Mouse (Mus musculus) stomach, embryonic 14.5 days (tissue): Measurements from ENCODE around the gene Jpt1. TPM values are rescaled to one million over a fixed set of nuclear protein-coding genes. Genes with fewer than 3 reads are reported as not detected.
A peak's percentile ranks its signal among the peaks of the same experiment; 100 is the strongest.
"Not testable (repeated sequence)": the region's sequence is repeated elsewhere in the genome, so short reads cannot be mapped to it uniquely, and the experiment has no call there.

Experiments
- ATAC-seq: fragments of 200-750 bp; cut with Nextera tagmentation; 2 replicates; pipeline ENCODE4 v1.8.0; 2017; ENCODE audit warnings: low read depth, moderate TSS enrichment; ENCODE audit not compliant: insufficient number of reproducible peaks, insufficient read depth, low FRiP score
- H3K27ac ChIP-seq: fragments of 300-500 bp; sonication (generic); 2 replicates; pipeline ENCODE4 v1.5.1; 2014; ENCODE audit warnings: mild to moderate bottlenecking, low read length, moderate library complexity, mixed read lengths
- H3K27me3 ChIP-seq: fragments of 300-500 bp; sonication (generic); 2 replicates; pipeline ENCODE4 v1.6.1; 2014; ENCODE audit warnings: low read length, control low read depth, mixed read lengths; ENCODE audit not compliant: control insufficient read depth, insufficient read depth
- H3K36me3 ChIP-seq: fragments of 300-500 bp; sonication (generic); 2 replicates; pipeline ENCODE4 v1.6.1; 2014; ENCODE audit warnings: mild to moderate bottlenecking, control low read depth, low read length, moderate library complexity, mixed read lengths; ENCODE audit not compliant: control insufficient read depth, insufficient read depth
- H3K4me1 ChIP-seq: fragments of 300-500 bp; sonication (generic); 2 replicates; pipeline ENCODE4 v1.6.1; 2014; ENCODE audit warnings: low read length, control low read depth, mixed read lengths; ENCODE audit not compliant: control insufficient read depth, insufficient read depth
- H3K4me2 ChIP-seq: fragments of 300-500 bp; sonication (generic); replicated peaks from 2 replicates; pipeline ENCODE4 v1.6.1; 2014; ENCODE audit warnings: low read depth, low read length, control low read depth
- H3K4me3 ChIP-seq: fragments of 300-500 bp; sonication (generic); 2 replicates; pipeline ENCODE4 v1.5.1; 2014; ENCODE audit warnings: low read depth, low read length, control low read depth
- H3K9ac ChIP-seq: fragments of 300-500 bp; sonication (generic); replicated peaks from 2 replicates; pipeline ENCODE4 v1.6.1; 2014; ENCODE audit warnings: low read depth, mild to moderate bottlenecking, control low read depth, low read length, moderate library complexity, mixed read lengths
- H3K9me3 ChIP-seq: fragments of 300-500 bp; sonication (generic); 2 replicates; pipeline ENCODE4 v1.6.1; 2016; ENCODE audit warnings: low read depth, low read length, control low read depth; ENCODE audit not compliant: control insufficient read depth
- WGBS: fragments of 180-500 bp; shearing (Covaris S2); extraction: QIAGEN DNeasy Blood & Tissue Kit; methylation state at CpG from one replicate; pipeline ENCODE4 v1.1.7; 2014; 5-methylcytosine and 5-hydroxymethylcytosine counted together
- polyA plus RNA-seq: library from polyadenylated mRNA; unstranded; fragments of >200 nt; fragmentation: Nextera tagmentation; extraction: Ambion mirVana; gene quantifications from 2 replicates; pipeline ENCODE4 v1.2.1, GENCODE M21; 2014

The Jpt1 gene
- polyA plus RNA-seq, 1 experiment from 2014 or later = 563 TPM

DNA sequence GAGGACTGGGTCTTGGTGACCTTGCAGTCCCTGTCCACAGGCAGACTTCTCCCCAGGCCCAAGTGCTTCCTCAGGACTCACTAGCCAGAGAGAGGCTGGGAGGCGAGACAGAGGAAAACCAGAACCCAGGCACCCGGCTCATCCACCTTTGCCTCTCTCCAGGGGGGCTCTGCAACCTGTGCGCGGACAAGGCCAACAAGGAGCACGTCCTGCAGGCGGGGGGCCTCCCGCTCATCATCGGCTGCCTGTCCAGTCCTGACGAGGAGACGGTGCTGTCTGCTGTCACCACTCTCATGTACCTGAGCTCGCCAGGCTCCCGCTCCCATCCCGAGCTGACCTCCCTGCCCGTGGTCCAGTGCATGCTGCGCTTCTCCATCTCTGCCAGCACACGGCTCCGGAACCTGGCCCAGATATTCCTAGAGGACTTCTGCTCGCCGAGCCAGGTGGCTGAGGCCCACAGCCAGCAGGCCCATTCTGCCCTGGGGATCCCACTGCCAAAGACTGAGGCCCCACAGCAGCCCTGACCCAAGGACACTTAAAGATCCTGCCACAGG lies 25.6 kb downstream of the Jpt1 start:
- no peak overlapping the region for H3K4me3 ChIP-seq
- H3K4me2 ChIP-seq = no peak overlapping the region
- no peak overlapping the region for H3K9ac ChIP-seq
- H3K27me3 ChIP-seq = no peaks in the 10 kb centered on the region
- peaks cover 15% of the 10 kb centered on the region for H3K4me1 ChIP-seq
- peaks cover 8% of the 10 kb centered on the region; the same call in 1 of the 2 replicates for H3K36me3 ChIP-seq
- H3K9me3 ChIP-seq = no peaks in the 10 kb centered on the region
- no peak for ATAC-seq
- 88% methylated on average over 19 of the region's 19 CpGs for WGBS
- H3K27ac ChIP-seq = no peak overlapping the region

DNA sequence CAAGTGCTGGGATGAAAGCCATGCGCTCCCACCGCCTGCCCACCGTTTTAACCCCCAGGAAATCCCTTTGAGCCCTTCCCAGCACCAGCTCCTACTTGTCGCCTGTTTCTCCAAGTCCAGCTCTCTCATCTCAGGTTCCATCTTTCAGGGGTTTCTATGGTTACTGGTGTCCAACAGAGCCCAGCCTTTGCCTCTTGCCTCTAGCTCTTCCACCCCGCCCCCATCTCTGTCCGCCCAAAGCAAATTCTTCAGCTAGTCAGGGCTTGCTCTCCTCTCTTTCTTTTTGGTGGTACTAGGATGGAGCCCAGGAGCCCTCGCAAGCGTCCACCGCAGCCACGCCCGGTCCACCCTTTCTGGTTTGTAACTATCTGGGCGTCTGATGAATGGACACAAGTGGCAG lies 29.0 kb downstream of the Jpt1 start:
- H3K9me3 ChIP-seq = no peaks in the 10 kb centered on the region
- no peaks in the 10 kb centered on the region for H3K4me1 ChIP-seq
- H3K4me3 ChIP-seq = no peak overlapping the region
- 44% methylated on average over 12 of the region's 12 CpGs for WGBS
- peaks cover 8% of the 10 kb centered on the region; the same call in 1 of the 2 replicates for H3K36me3 ChIP-seq
- H3K9ac ChIP-seq = no peak overlapping the region
- peak overlapping the region; percentile 6; the same call in 1 of the 2 replicates for H3K27ac ChIP-seq
- H3K27me3 ChIP-seq = no peaks in the 10 kb centered on the region
- no peak for ATAC-seq
- H3K4me2 ChIP-seq = no peak overlapping the region

DNA sequence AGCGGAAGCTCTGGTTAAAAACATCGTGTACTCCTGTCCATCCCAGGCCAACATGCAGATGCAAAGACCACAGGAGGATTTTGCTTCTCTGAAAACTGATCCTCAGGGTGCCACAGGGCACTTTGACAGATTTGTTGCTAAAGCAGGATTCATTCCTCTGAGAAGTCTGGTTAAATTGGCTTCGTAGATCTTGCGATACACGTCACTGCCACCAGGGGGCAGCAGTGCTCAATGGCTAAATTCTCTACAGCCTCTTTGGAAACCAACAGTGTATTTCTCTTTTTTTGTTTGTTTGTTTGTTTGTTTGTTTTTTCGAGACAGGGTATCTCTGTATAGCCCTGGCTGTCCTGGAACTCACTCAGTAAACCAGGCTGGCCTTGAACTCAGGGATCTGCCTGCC lies 30.5 kb downstream of the Jpt1 start:
- ATAC-seq = no peak
- no peaks in the 10 kb centered on the region for H3K36me3 ChIP-seq
- H3K4me3 ChIP-seq = no peak overlapping the region
- no peaks in the 10 kb centered on the region for H3K27me3 ChIP-seq
- H3K9ac ChIP-seq = no peak overlapping the region
- no peak overlapping the region for H3K4me2 ChIP-seq
- WGBS = 18% methylated on average over 6 of the region's 6 CpGs
- H3K27ac ChIP-seq = no peak overlapping the region
- H3K9me3 ChIP-seq = no peaks in the 10 kb centered on the region
- H3K4me1 ChIP-seq = no peaks in the 10 kb centered on the region

DNA sequence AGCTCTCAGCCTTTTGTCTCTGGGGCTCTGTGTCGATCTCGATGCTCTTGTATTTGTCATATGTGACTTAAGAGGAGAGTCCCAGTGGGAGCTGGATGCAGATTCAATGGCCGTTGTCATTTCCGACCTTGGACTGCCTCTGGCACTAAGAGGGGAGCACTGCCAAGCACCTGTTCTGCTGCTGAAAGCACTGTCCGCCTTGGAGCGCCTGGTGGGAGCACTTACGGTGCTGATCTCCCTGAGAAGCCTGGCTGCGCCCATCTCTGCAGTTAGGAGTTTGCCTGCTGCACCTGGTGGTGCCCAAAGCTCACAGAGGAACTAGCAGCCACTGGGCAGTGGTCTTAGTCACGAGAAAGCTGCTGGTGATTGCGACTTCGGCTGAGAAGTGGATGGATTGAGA lies 30.9 kb downstream of the Jpt1 start:
- H3K27ac ChIP-seq = no peak overlapping the region
- WGBS = 75% methylated on average over 11 of the region's 11 CpGs
- H3K4me1 ChIP-seq = no peaks in the 10 kb centered on the region
- H3K4me3 ChIP-seq = no peak overlapping the region
- no peak for ATAC-seq
- no peak overlapping the region for H3K4me2 ChIP-seq
- no peak overlapping the region for H3K9ac ChIP-seq
- no peaks in the 10 kb centered on the region for H3K9me3 ChIP-seq
- no peaks in the 10 kb centered on the region for H3K27me3 ChIP-seq
- H3K36me3 ChIP-seq = no peaks in the 10 kb centered on the region

DNA sequence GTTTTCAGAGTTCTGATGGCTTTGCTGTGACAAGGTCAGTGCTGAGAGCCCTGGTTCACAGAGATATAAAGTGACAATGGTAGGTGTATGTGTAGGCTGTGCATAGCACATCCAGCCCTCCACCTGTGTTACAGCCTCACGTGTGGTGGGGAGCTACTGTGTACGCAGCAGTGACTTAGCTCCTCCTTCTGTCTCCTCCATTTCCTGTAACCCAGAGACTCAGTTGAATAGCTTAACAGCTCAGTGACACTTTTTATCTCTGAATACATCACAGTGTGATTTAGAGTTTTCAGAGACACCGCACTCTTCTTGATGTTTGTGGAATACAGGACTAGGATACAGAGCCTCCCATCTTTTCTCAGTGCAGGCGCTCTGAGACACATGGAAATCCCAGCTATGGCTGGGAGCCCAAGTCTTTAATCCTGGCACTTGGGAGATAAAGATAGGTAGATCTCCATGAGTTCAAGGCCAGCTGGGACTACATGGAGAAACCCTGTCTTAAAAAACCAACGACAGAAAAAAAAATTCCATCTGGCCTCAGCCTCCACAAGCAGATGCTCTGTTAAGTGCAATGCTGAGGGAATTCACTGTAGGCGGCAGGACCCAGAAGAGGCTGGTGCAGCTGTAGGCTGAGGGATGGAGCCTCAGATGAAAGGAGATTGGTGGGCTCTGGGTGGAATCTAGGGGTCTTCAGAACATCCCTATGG lies 32.5 kb downstream of the Jpt1 start:
- ATAC-seq = no peak
- no peaks in the 10 kb centered on the region for H3K36me3 ChIP-seq
- no peak overlapping the region for H3K9ac ChIP-seq
- H3K4me3 ChIP-seq = no peak overlapping the region
- H3K27ac ChIP-seq = no peak overlapping the region
- H3K27me3 ChIP-seq = no peaks in the 10 kb centered on the region
- WGBS = 79% methylated on average over 6 of the region's 6 CpGs
- H3K4me1 ChIP-seq = peaks cover 2% of the 10 kb centered on the region; the same call in 1 of the 2 replicates
- H3K4me2 ChIP-seq = no peak overlapping the region
- no peaks in the 10 kb centered on the region for H3K9me3 ChIP-seq

DNA sequence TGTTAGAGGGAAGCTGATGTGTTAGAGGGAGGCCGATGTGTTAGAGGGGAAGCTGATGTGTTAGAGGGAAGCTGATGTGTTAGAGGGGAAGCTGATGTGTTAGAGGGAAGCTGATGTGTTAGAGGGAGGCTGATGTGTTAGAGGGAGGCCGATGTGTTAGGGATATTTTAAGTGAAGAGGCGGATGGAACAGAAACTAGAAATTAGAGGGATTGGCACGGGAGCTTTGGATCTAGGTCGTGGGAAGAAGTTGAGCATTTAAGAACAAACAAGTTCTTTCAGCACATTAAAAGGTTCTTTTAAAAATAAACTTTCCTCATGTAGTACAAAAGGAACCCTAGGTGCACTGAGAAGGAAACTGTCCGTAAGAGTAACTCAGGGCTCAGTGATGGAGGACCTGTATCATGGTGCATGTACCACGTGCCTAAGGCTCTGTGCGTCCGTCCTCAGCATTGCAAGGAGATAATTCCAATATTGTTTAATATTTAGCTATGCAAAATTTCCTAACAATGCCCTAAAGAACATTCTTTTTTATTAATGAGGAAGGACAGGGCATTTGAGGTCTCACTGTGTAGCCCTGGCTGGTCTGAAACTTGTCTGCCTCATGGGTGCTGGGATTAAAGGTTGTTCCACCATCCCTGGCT lies 35.8 kb downstream of the Jpt1 start:
- Histone ChIP-seq H3K4me1 (peaks cover 22% of the 10 kb centered on the region), H3K27ac (no peak overlapping the region), H3K9me3 (no peaks in the 10 kb centered on the region), H3K4me3 (no peak overlapping the region), H3K36me3 (no peaks in the 10 kb centered on the region), H3K27me3 (no peaks in the 10 kb centered on the region), H3K4me2 (no peak overlapping the region), H3K9ac (no peak overlapping the region)
- no peak for ATAC-seq
- 83% methylated on average over 9 of the region's 9 CpGs for WGBS

DNA sequence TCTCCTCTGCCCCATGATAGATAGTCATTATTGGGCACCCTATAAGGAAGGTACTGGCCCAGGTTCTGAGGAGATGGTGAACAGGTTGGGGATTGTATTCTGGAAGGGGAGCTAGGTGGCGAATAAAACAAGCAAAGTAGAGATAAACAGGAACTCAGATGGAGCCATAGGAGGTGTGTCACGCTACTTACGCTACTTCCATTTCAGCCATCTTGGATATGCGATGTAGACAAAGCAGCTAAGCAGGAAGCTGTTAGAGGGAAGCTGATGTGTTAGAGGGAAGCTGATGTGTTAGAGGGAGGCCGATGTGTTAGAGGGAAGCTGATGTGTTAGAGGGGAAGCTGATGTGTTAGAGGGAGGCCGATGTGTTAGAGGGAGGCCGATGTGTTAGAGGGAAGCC lies 36.8 kb downstream of the Jpt1 start:
- not testable (repeated sequence) for H3K9ac ChIP-seq, ATAC-seq, H3K9me3 ChIP-seq, H3K27me3 ChIP-seq, H3K27ac ChIP-seq, H3K36me3 ChIP-seq, H3K4me3 ChIP-seq, H3K4me2 ChIP-seq
- WGBS = 79% methylated on average over 7 of the region's 7 CpGs
- peaks cover 24% of the 10 kb centered on the region for H3K4me1 ChIP-seq

DNA sequence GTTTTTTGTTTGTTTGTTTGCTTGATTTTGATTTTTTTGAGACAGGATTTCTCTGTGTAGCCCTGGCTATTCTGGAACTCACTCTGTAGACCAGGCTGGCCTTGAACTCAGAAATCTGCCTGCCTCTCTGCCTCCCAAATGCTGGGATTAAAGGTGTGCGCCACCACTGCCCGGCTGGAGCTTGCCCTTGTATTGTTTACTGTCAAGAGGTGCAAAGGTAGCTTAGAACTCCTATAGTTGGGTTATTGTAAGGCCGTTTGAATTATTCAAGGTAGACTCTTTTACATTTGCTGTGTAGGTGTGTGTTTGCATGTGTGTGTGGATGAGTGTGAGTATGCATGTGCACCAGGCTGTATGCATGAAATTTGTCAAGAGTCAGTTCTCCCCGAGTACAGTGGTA lies 37.6 kb downstream of the Jpt1 start:
- H3K36me3 ChIP-seq, H3K27me3 ChIP-seq, H3K9me3 ChIP-seq, H3K9ac ChIP-seq, ATAC-seq, H3K27ac ChIP-seq: not testable (repeated sequence)
- 78% methylated on average over 4 of the region's 4 CpGs for whole genome bisulfite sequencing
- peak overlapping the region; percentile 72 for H3K4me2 ChIP-seq
- peaks cover 24% of the 10 kb centered on the region for H3K4me1 ChIP-seq
- H3K4me3 ChIP-seq = peak overlapping the region; percentile 87; the same call in 1 of the 2 replicates
